Mouse (Mus musculus) megakaryocyte progenitor cell, adult 5-6 weeks (primary cell): ENCODE data around the gene Krt80. TPM values are rescaled to one million over a fixed set of nuclear protein-coding genes. Genes with fewer than 3 reads are reported as not detected.

ENCODE experiments used
- ATAC-seq: replicated peaks from 2 replicates; pipeline ENCODE4 v1.8.0; 2016; ENCODE audit warnings: mild to moderate bottlenecking, moderate TSS enrichment, inconsistent platforms; ENCODE audit not compliant: poor library complexity
- total RNA-seq, 2 experiments: library from RNA; stranded (forward) in 1 of 2; stranded (reverse) in 1 of 2; fragments of 157-497, 149-512 nt in 1 of 2; fragments of 200-1000 nt in 1 of 2; gene quantifications; 2 replicates each; pipeline versions ENCODE4 v1.2.3 to v1.2.4; 2015 to 2017

The Krt80 gene
- total RNA-seq, 2 experiments from 2014 or later: 0.83 to 3.1 TPM

- no peak for ATAC-seq
These were observed 6.2 kb upstream of the Krt80 start for GRCm38 (mm10) chr15:101375956-101376775.

GRCm38 (mm10) chr15:101374879-101375278, 4.9 kb upstream of the Krt80 start:
- ATAC-seq: peak; percentile 78

DNA sequence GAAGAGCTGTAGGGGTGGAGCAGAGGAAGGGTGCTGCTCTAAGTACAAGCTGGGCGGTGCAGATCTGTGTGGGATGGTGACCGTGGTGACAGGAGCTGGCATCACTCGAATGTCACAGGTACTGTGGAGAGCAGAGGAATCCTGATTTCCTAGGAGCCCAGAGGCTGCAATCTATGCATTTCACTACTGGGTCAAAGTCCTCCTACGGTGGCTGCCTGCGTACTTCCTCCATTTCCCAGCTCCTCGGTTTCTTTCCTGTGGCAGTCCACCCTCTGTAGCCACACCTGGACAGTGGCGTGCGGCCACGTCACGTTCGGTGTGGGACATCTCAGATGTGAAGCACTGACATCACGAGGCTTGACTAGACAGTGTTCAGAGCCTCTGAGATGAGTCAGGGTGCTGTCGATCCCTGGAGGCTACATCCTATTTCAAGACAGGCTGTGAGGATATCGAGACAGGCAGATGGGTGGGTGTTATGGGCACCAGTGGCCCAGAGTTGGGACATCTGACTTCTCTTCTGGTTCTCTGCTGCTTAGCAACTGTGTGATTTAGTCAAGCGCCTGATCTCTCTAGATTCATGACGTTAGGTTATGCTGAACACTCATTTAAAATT, 3.4 kb upstream of the Krt80 start:
- 0 out of 2 replicates have a peak, but pooled peaks have one; percentile 10 for ATAC-seq

DNA sequence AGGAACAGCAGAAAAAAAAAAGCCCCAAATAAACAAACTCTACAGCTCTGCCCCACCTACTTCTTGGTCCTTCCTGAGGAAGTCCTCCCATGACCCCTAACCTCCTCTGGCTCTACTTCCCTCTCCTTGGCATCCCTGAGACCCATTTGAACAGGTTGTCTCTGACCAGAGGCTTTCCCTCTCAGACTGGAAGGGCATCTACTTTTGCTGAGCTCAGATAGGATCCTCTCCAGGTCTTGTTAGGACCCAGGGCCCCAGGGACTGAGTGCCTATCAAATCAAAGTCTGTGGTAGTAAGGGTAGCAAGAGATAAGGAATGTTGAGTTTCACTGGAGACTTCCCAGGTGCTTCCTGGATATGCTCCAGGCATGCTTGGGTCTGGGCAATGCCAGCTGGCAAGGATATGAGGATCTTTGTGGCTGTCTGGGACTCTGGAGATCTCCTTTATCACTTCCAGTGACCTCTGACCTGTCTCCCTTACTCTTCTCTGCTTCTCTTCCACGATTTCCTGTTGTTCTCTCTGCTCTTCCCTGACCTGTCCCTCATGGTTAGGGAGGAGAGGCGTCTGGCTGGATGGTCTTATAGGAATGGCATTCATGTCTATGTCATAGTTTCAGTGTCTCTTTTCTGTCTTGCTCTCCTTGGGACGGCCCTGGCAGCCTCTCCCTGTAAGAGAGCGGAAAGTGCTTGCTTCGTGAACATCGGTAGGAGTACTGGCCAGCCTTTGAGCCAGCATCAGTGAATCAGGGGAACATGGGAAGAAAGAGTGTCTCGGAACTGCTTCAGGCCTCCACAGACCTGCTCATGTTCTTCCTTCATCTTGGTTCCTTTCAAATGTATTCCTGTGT, 2.4 kb upstream of the Krt80 start:
- ATAC-seq: peak; percentile 20; the same call in 1 of the 2 replicates

DNA sequence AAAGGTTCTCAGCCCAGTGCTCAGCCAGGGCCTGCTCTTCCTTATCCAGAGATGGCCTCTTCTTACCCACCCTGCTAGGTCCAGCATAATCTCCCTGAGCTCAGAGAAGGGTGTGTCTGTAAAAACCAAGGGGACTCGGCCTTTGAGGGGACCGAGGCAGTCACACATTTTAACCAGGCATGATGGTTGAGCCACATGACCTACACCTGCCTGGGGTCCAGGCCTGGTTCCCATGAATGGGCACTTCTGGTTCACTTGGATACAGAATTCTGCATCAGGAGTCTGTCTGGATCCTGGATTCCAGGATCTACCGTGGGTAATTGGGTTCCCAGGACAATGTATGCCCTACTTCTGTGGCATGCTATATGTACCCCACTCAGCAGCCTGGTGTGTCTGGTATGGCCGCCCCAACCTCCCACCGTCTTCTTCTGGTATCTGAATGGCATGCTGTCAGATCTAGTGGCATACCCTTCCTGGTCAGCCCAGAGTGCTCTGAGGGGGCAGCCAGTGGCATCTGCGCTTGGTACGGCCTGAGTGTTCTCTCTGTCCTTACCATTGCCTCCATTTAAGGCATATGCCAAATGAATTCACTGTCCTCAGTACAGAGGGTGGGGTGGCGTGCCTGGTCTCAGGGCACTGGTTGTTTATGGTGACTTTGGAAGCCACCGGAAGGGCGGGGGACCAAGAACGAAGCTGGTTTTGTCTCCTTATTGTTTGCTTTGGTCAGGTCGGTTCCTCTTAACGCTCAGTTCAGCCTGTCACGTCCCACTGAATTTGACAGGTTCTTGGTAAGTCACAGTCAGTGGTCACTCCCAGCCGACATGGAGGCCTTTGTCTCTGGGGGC, 1.4 kb upstream of the Krt80 start:
- no peak for ATAC-seq

- ATAC-seq: no peak
These were observed 421 bp downstream of the Krt80 start for GRCm38 (mm10) chr15:101369382-101370100.

DNA sequence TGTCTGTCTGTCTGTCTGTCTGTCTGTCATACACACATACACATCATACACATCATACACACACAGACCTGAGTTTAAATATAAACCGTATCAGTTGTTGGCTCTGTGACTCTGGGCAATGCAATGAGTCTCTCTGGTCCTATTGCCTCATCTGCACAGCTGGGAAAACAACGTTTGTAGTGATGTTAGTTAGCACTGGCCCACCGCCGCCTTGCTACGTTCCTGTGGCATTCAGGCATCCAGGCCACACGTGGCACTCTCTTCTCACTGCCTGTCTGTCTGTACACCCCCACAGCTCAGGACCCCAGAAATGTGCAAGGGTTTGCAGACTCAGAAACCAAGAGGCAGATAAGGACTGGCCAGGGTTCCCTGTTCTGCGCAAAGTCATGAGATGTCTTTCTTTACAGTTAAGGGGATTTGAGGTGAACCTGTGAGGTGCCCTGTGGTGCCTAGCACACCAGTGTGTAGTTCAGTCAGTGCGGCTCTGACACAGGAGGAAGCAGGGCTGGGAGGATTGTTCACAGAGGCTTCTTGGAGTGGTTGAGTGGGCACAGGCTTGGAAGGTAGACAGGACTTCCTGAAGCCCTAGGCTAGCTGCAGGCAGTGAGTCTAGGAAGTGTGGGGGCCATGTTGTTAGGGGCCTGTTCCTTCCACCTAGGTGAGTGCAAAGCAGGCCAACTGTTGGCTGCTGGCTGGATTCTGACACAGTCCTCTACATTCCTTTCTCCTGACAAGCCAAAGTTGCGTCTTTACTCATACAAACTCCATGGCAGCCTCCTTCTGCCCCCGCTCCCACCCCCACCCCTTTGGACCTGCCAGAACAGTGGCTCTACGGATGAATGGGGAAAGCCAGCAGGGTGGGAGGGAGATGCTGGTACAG, 1.2 kb downstream of the Krt80 start:
- no peak for ATAC-seq

GRCm38 (mm10) chr15:101368015-101368414, 1.9 kb downstream of the Krt80 start:
- no peak for ATAC-seq

DNA sequence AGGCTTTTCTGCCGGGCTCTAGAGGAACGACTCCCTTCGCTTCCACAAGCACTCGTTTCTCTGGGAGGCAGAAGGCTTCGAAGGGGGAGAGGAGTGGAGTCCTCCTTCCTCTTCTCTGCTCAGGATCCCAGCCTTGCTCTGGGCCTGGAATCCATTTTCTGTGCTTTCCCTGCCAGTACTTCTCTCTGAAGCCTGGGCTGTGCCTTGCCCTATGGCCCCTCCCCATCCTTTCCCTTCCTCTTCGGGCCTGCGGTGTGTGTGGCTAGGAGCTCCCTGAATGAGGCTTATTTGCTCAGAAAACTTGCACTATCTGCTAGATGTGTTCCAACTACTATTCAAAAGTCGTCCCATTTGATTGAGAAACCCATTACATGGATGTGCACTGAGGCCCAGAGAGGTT, 2.5 kb downstream of the Krt80 start:
- ATAC-seq: peak; percentile 58

GRCm38 (mm10) chr15:101366926-101367325, 3.0 kb downstream of the Krt80 start:
- ATAC-seq: no peak

DNA sequence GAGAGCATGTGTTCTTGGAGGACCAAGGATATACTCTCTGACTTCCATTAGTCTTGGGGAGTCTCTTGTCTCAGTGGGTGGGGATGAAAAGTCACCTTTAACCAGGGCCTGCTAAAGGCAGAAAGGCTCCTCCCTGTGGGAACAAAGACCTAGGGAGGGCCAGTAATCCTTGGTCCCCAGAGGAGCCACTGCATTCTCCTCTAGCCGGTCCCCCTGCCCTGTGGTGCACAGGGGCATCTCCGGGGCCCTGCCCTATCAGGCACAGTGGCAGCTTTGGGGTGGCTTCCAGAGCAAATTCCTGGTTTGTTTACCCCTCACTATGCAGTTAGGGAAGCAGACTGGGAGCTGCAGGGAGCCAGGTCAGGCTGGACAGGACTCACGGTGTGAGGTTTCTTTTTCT, 3.5 kb downstream of the Krt80 start:
- no peak for ATAC-seq

GRCm38 (mm10) chr15:101365721-101366120, 4.2 kb downstream of the Krt80 start:
- no peak for ATAC-seq

DNA sequence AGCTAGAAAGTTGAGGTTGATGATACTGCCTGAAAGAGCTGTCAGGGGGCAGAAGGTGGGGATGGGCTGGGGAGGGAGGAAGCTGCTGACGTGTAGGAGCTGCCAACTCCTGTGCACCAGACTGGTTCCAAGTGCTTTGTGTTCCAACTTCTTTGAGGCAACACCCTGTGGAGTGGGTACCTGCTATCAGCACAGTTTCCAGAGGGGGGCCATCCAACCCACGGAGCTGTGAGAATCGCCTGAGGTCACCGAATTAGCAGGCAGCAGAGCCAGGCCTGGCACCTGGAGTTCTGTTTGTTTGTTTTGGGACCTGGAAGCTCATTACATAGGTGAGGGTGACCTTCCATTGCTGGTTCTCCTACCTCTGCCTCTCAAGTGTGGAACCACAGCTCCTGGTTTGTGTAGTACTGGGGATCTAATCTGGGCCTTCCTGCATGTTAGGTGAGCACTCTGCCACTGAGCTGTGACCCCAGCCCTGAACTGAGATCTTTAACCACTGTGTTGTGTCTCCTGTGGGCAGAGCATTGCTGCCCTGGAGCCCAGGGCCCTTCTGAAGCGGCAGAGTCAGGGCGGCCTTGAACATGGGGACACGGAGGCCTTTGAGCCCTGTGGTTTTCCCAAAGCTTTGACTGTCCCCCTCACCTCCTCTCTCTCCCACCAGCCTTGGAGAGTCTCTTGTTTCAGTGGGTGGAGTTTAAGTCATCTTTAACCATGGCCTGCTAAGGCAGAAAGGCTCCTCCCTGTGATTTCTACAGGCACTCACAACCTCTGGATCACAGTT, 4.9 kb downstream of the Krt80 start:
- ATAC-seq: no peak

GRCm38 (mm10) chr15:101364425-101364824, 5.5 kb downstream of the Krt80 start:
- no peak for ATAC-seq

GRCm38 (mm10) chr15:101363933-101364332, 6.0 kb downstream of the Krt80 start:
- ATAC-seq: peak; percentile 58

GRCm38 (mm10) chr15:101362393-101363010, 7.5 kb downstream of the Krt80 start:
- ATAC-seq: no peak

DNA sequence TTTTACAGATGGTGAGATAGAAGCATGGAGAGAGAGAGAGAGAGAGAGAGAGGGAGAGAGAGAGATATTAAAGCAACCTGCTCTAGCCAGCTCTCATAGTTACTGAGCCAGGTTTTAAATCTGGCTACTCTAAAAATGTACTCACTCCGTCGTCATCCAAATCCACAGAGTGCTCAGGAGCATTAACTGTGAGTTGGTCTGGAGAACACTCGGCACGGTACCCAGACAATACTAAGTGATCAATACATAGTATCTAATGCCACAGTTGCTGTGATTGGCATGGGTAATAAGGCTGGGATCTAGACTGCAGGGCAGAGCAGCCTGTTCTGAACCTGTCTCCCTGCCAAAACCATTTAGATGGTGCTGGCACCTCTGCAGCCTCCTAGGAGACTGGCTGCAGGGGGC, 14.6 kb downstream of the Krt80 start:
- no peak for ATAC-seq
